Mouse (Mus musculus) neural tube, postnatal 0 days (tissue): ENCODE data around the gene Marcksl1. TPM values are rescaled to one million over a fixed set of nuclear protein-coding genes. Genes with fewer than 3 reads are reported as not detected.

ENCODE experiments used
- microRNA-seq: library from miRNA; unstranded; fragments of <30 nt; microRNA quantifications from one replicate; pipeline ENCODE4, GENCODE M21; 2016
- polyA plus RNA-seq: library from polyadenylated mRNA; unstranded; fragments of >200 nt; fragmentation: Nextera tagmentation; extraction: Ambion mirVana; gene quantifications from 2 replicates; pipeline ENCODE4 v1.2.1, GENCODE M21; 2015

The Marcksl1 gene
- polyA plus RNA-seq, result 1,475 and 1,521 TPM in 2 replicates

GRCm38 (mm10) chr4:129513086-129513767, at the start of gene Marcksl1:
Gene Marcksl1, plus strand, starts transcription at chr4:129513581.

GRCm38 (mm10) chr4:129490972-129491880, 22.2 kb upstream of the Marcksl1 start, which contains the start of the genes Tssk3 and Fam229a:
Gene Tssk3, minus strand, starts transcription at chr4:129491022.
Gene Fam229a, plus strand, starts transcription at chr4:129491190.

GRCm38 (mm10) chr4:129542592-129543141, 29.3 kb downstream of the Marcksl1 start, which contains the start of gene Hdac1:
Gene Hdac1, minus strand, starts transcription at chr4:129542713.

Small RNA genes lying within 50 kb of the gene (microRNA-seq; reads per million reads assigned to microRNA genes)
- not detected for gene Mir8119

Other genes with a start within 250 kb of the Marcksl1 start
- 3.4 TPM in 2 replicates for gene Sync, start 226.0 kb upstream of the Marcksl1 start, polyA plus RNA-seq
- 186 and 200 TPM in 2 replicates for gene Rbbp4, start 178.2 kb upstream of the Marcksl1 start, polyA plus RNA-seq
- 21.0 and 23.1 TPM in 2 replicates for gene Zbtb8os, start 177.9 kb upstream of the Marcksl1 start, polyA plus RNA-seq
- 14.9 and 16.7 TPM in 2 replicates for gene Zbtb8a, start 135.5 kb upstream of the Marcksl1 start, polyA plus RNA-seq
- gene Zbtb8b, start 72.7 kb upstream of the Marcksl1 start, polyA plus RNA-seq, result 11.3 and 12.0 TPM in 2 replicates
- 24.4 and 26.3 TPM in 2 replicates for gene Bsdc1, start 52.0 kb upstream of the Marcksl1 start, polyA plus RNA-seq
- 0.60 and 0.62 TPM in 2 replicates for gene Tssk3, start 22.6 kb upstream of the Marcksl1 start, polyA plus RNA-seq
- gene Fam229a, start 22.4 kb upstream of the Marcksl1 start, polyA plus RNA-seq, result 3.1 and 4.1 TPM in 2 replicates
- gene Hdac1, start 29.1 kb downstream of the Marcksl1 start, polyA plus RNA-seq, result 67.7 and 69.6 TPM in 2 replicates
- gene Lck, start 60.1 kb downstream of the Marcksl1 start, polyA plus RNA-seq, result 10.8 and 13.8 TPM in 2 replicates
- gene Fam167b, start 65.0 kb downstream of the Marcksl1 start, polyA plus RNA-seq, result 0.25 and 0.43 TPM in 2 replicates
- gene Eif3i, start 87.1 kb downstream of the Marcksl1 start, polyA plus RNA-seq, result 239 and 245 TPM in 2 replicates
- gene Tmem234, start 87.1 kb downstream of the Marcksl1 start, polyA plus RNA-seq, result 219 and 222 TPM in 2 replicates
- 2.8 and 4.1 TPM in 2 replicates for gene Dcdc2b, start 100.7 kb downstream of the Marcksl1 start, polyA plus RNA-seq
- gene Iqcc, start 105.5 kb downstream of the Marcksl1 start, polyA plus RNA-seq, result 29.2 and 30.6 TPM in 2 replicates
- gene Ccdc28b, start 110.4 kb downstream of the Marcksl1 start, polyA plus RNA-seq, result 160 and 180 TPM in 2 replicates
- 25.9 and 26.3 TPM in 2 replicates for gene Txlna, start 127.5 kb downstream of the Marcksl1 start, polyA plus RNA-seq
- gene Kpna6, start 159.2 kb downstream of the Marcksl1 start, polyA plus RNA-seq, result 11.7 and 13.0 TPM in 2 replicates
- gene Tmem39b, start 183.3 kb downstream of the Marcksl1 start, polyA plus RNA-seq, result 8.6 and 10.2 TPM in 2 replicates
- 73.4 and 78.6 TPM in 2 replicates for gene Khdrbs1, start 228.7 kb downstream of the Marcksl1 start, polyA plus RNA-seq